Mouse (Mus musculus) erythroblast, embryonic 14.5 days (primary cell): ENCODE data around the gene Pmis2. TPM values are rescaled to one million over a fixed set of nuclear protein-coding genes. Genes with fewer than 3 reads are reported as not detected.

Source experiments
- H3K27me3 ChIP-seq: 2 replicates; pipeline ENCODE4 v1.6.1; 2012; ENCODE audit warnings: inconsistent platforms; ENCODE audit not compliant: control insufficient read depth
- H3K36me3 ChIP-seq: 2 replicates; pipeline ENCODE4 v1.6.1; 2012; ENCODE audit warnings: mild to moderate bottlenecking, inconsistent platforms; ENCODE audit not compliant: control insufficient read depth
- H3K4me1 ChIP-seq: 2 replicates; pipeline ENCODE4 v1.6.1; 2012; ENCODE audit warnings: inconsistent platforms; ENCODE audit not compliant: control insufficient read depth
- H3K4me3 ChIP-seq: replicated peaks from 2 replicates; pipeline ENCODE3; 2012; ENCODE audit warnings: moderate library complexity, mild to moderate bottlenecking, inconsistent platforms
- H3K9me3 ChIP-seq: 2 replicates; pipeline ENCODE4 v1.6.1; 2012; ENCODE audit warnings: low read length, inconsistent platforms, mixed read lengths; ENCODE audit not compliant: control insufficient read depth
- GATA1 ChIP-seq: IDR thresholded peaks from 2 replicates; pipeline ENCODE4 v1.6.1; 2012; ENCODE audit warnings: low read length, inconsistent platforms, mixed read lengths
- TAL1 ChIP-seq: IDR thresholded peaks from 3 replicates; pipeline ENCODE4 v1.6.1; 2012; ENCODE audit warnings: low read length, inconsistent platforms, mixed read lengths
- polyA plus RNA-seq: library from polyadenylated mRNA; stranded (reverse); fragments of >175 nt; gene quantifications from 2 replicates; pipeline ENCODE4 v1.2.3, GENCODE M21; 2012

The Pmis2 gene
- polyA plus RNA-seq, 1 experiment = not detected

DNA sequence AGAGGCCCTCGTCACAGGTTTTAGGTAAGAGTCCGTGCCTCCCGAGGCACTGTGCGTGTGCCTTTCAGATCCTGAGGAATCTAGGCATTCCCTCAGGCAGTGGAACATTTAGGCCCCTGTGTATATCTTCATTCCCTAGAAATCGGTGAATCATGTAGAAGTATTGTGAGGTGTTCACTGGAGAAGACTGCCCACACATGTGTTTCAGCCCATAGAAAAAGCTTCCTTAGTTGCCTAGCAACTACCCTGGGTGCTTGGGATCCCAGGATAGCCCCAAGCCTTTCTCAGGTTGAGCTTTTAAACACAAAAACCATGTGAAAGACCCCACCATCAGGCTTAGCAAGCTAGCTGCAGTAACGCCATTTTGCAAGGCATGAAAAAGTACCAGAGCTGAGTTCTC, 16.9 kb upstream of the Pmis2 start:
- H3K27me3 ChIP-seq = no peaks in the 10 kb centered on the region
- no peaks in the 10 kb centered on the region for H3K9me3 ChIP-seq
- no peaks in the 10 kb centered on the region for H3K4me1 ChIP-seq
- no peaks in the 10 kb centered on the region for H3K36me3 ChIP-seq
- no peak overlapping the region for H3K4me3 ChIP-seq
- no peak for TF ChIP-seq TAL1
- no peak for TF ChIP-seq GATA1

DNA sequence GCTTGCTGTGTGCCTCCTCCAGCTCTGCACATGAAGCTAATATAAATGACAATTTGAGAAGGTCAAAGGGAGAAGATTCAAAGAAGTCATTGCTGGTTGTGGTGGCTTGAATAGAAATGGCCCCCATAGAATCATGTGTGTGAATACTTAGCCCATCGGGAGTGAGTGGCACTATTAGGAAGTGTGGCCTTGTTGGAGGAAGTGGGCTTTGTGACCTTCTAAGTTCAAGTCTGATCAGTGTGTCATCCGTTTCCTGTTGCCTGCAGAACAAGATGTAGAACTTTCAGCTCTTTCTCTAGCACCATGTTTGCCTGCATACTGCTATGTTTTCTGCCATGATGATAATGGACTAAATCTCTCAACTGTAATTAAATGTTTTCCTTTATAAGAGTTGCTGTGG, 12.0 kb upstream of the Pmis2 start:
- no peaks in the 10 kb centered on the region for H3K9me3 ChIP-seq

DNA sequence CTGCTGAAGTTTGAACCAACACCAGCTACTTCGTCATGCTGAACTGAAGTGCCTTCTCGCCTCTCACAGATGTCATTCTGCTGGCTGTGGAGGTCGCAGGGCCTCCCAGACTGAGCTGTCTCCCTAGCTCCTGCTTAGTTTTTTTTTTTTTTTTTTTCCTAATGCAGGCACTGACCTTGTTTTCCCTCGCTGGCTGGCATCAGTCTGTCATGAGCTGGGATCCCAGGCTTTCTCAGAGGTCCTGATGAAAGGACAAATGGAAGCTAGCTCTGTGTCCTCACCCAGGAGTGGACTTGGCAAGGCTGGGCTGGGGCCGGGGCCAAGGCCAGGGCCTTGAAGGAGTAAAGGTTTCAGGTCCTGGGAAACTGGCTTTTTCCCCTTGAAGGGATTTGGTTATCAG, 10.5 kb upstream of the Pmis2 start:
- H3K4me3 ChIP-seq = no peak overlapping the region
- H3K4me1 ChIP-seq = no peaks in the 10 kb centered on the region
- no peaks in the 10 kb centered on the region for H3K27me3 ChIP-seq
- TF ChIP-seq GATA1 (no peak), TAL1 (no peak)
- no peaks in the 10 kb centered on the region for H3K36me3 ChIP-seq
- no peaks in the 10 kb centered on the region for H3K9me3 ChIP-seq

More for the DNA sequence above, 12.0 kb upstream of the Pmis2 start:
- H3K4me1 ChIP-seq = no peaks in the 10 kb centered on the region
- TF ChIP-seq GATA1 (no peak), TAL1 (no peak)
- no peaks in the 10 kb centered on the region for H3K36me3 ChIP-seq
- H3K4me3 ChIP-seq = no peak overlapping the region
- no peaks in the 10 kb centered on the region for H3K27me3 ChIP-seq

DNA sequence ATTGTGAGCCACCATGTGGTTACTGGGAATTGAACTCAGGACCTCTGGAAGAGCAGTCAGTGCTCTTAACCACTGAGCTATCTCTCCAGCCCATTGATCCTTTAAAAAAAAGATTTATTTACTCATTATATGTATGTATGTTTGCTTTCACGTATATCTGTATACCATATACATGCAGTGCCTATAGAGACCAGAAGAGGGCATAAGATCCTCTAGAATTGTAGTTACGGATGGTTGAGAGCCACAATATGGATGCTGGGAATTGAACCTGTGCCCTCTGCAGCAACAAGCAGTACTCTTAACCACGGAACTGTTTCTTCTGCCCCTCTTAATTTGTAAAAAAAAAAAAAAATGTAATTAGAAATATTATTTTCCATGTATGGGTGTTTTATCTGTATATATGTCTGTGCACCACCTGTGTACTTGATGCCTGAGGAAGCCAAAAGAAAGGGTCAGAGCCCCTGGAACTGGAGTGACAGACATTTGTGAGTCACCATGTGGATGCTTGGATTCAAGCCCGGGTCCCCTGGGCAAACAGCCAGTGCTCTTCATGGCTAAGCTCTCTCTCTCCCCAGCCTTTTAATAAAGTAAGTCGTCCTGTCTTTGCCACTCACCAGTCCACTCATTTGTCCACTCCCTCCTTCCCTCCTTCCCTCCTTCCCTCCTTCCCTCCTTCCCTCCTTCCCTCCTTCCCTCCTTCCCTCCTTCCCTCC, 7.0 kb upstream of the Pmis2 start:
- H3K9me3 ChIP-seq = no peaks in the 10 kb centered on the region
- H3K4me1 ChIP-seq = no peaks in the 10 kb centered on the region
- H3K27me3 ChIP-seq = no peaks in the 10 kb centered on the region
- H3K36me3 ChIP-seq = no peaks in the 10 kb centered on the region
- no peak for TF ChIP-seq GATA1
- no peak for TF ChIP-seq TAL1
- H3K4me3 ChIP-seq = no peak overlapping the region

DNA sequence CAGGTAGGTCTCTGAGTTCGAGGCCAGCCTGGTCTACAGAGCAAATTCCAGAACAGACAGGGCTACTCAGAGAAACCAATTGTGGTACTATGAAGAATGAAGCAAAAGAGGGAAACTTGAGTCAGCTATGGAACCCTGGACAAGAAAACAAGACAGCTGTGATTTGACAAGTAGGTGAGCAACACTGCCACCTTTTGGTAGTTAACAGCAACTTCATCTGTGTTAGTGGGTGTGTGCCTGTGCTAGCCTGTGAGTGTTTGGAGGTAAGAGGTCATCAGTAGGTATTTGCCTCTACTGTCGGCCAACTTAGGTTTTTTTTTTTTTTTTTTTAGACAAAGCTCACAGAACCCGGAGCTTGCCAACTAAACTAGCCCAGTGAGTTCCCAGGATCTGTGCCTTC, 2.2 kb downstream of the Pmis2 start:
- no peaks in the 10 kb centered on the region for H3K9me3 ChIP-seq
- peaks cover 13% of the 10 kb centered on the region for H3K4me1 ChIP-seq
- H3K4me3 ChIP-seq = no peak overlapping the region
- H3K36me3 ChIP-seq = no peaks in the 10 kb centered on the region
- peaks cover 10% of the 10 kb centered on the region for H3K27me3 ChIP-seq
- TF ChIP-seq GATA1 (no peak), TAL1 (no peak)

DNA sequence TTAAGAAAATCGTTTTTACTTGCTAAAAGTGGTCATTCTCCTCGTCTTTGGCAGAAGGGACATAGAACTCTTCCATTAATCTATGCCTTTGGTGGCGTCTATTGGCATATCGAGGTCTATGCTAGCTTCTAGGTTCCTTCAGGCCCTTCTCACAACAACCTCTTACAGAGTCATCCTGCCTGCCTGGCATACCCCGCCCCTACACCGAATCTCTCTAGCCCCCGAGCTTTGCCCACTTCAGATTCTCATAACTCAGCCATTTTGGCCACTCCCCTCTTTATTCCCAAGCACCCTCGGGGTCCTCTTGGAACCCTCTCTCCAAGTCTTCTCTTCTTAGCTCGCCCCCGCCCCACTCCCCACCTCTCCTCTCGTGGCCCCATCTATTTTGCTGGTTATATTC, 6.1 kb downstream of the Pmis2 start:
- H3K4me3 ChIP-seq = peak overlapping the region; percentile 90
- TF ChIP-seq TAL1 (no peak), GATA1 (no peak)
- H3K9me3 ChIP-seq = no peaks in the 10 kb centered on the region

DNA sequence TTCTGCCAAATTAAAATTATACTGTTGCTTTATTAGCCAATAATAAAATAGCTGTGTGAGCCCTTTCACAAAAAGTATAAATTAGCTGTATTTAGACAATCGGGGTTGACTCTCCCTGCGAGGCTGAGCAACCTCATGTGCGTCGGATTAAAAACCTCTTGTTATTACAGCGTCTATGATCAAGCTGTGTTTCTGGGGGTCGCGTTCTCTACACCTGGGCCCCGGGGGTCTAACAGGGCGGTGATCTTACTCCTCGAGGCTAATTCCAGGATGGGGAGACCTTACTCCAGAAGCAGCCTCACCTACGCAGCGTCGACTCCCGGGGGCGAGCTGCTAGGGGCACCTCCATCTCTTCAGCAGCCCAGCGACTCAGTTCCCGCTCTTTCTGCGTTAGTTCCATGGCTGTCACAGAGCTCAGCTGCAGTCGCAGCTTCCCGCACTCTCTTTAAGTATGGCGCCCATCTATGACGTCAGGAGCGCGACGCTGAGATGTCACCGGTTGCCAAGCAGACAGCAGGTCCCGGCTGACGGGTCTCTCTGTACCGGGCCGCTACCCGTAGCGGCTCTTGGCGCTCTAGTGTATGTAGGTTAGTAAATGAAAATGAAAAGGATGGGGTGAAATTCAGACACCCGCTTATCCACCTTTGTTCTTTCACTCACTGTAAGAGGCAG, 6.7 kb downstream of the Pmis2 start, which contains the start of gene Haus5:
TSS of gene Haus5 (minus strand) at position 466 of the 672 bp plus-strand sequence.
- H3K36me3 ChIP-seq = peaks cover 38% of the 10 kb centered on the region
- peak within 1 kb of the TSS; percentile 90 for H3K4me3 ChIP-seq
- TF ChIP-seq TAL1 (no peak), GATA1 (no peak)
- H3K27me3 ChIP-seq = peaks cover 10% of the 10 kb centered on the region
- H3K9me3 ChIP-seq = no peaks in the 10 kb centered on the region
- peaks cover 23% of the 10 kb centered on the region for H3K4me1 ChIP-seq

More for the DNA sequence above, 6.1 kb downstream of the Pmis2 start:
- peaks cover 23% of the 10 kb centered on the region for H3K4me1 ChIP-seq
- peaks cover 32% of the 10 kb centered on the region for H3K36me3 ChIP-seq
- H3K27me3 ChIP-seq = peaks cover 10% of the 10 kb centered on the region

DNA sequence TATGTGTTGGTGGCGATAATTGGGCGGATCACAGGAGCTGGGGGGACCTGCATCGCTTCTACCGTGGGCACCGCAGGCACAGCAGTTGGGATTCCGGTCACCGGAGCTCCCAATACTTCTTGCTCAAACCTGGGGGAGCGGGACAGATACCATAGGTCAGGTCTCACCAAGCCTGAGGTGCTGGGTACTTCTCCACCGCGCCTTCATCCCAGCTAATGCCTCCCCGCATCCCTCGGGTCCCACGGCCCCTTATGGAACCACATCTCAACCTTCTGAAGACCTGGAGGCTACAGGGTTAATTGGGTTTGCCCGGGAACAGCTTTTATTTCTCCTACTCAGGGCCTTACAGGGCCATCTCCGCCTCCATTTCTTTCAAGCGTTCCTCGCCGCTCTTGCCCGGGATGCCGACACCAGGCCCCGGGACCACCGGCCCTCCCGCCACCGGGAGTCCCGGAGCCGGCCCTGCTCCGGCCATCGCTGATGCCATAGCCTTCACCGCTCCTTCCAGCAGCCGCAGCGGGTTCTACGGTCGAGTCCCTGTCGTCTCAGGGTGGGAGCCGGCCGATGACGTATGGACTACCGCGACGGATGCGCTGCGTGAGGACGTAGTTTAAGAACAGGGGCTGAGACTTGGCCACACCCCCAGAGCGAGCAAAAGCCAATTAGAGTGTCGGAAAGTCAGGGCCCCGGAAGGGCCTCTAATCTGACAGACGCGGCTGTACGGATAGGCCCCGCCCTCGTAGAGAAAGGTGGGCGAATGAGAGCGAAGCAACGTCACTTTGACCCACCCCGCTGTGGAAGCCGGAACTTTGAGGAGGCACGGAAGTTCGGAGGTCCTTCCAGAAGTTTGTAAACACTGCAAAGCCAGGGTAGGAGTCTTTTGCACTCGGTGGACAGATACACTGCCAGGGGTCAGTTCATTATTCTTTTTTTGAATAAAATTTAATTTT, 21.5 kb downstream of the Pmis2 start, which contains the start of gene Rbm42:
TSS of gene Rbm42 (minus strand) at position 727 of the 950 bp plus-strand sequence.
- Histone ChIP-seq H3K27me3 (no peaks in the 10 kb centered on the region), H3K4me3 (peak within 1 kb of the TSS; percentile 95), H3K4me1 (peaks cover 18% of the 10 kb centered on the region), H3K9me3 (no peaks in the 10 kb centered on the region), H3K36me3 (peaks cover 73% of the 10 kb centered on the region)
- TF ChIP-seq GATA1 (no peak), TAL1 (no peak)
